Mouse (Mus musculus): Measurements from ENCODE around the gene Utp4. TPM values are rescaled to one million over a fixed set of nuclear protein-coding genes. Genes with fewer than 3 reads are reported as not detected.
A peak's percentile ranks its signal among the peaks of the same experiment; 100 is the strongest.

The Utp4 gene
- total RNA-seq (2021), result 10 to 100 TPM; 36.4 to 39.4 TPM
- long read RNA-seq, experiment 1, transcript Utp4-201 (17 exons, 2,232 nt), result major isoform, 19 of 34 reads
- long read RNA-seq, experiment 1, partial matches to known transcripts, result 7 of 34 reads
- long read RNA-seq, experiment 1, other reads (novel, unspliced or antisense), result 8 of 34 reads
- long read RNA-seq, experiment 2, transcript Utp4-201 (17 exons, 2,232 nt), result major isoform, 16 of 34 reads
- long read RNA-seq, experiment 2, partial matches to known transcripts, result 7 of 34 reads
- long read RNA-seq, experiment 2, other reads (novel, unspliced or antisense), result 11 of 34 reads

- peak within 1 kb of the TSS; percentile 67 for H3K27ac ChIP-seq
- H3K4me3 ChIP-seq, result peak within 1 kb of the TSS; percentile 71
- peak; percentile 85 to 86 for DNase-seq (ENCODE audit: extremely low spot score in 1 of 2, low spot score in 2 of 2)
- intact Hi-C loops (cut with DNase I), result loop anchor here (1.0 kb wide), 1 partner anchor 163 kb away; the partner anchor contains the start of genes Cog8 and Nip7
- TF ChIP-seq CTCF (IDR thresholded peaks at IDR 0.05), result no peak
These were observed at the start of gene Utp4 for GRCm38 (mm10) chr8:106893481-106894156. Gene Utp4, plus strand, starts transcription at chr8:106893636.

GRCm38 (mm10) chr8:106850034-106850433 is 43.4 kb upstream of the Utp4 start:
- H3K27ac ChIP-seq, result no peak overlapping the region
- H3K4me3 ChIP-seq, result no peak overlapping the region
- no peak for TF ChIP-seq CTCF (IDR thresholded peaks at IDR 0.05)
- intact Hi-C loops (cut with DNase I), result no loop called here
- DNase-seq (ENCODE audit: extremely low spot score in 1 of 2, low spot score in 2 of 2), result no peak

- Histone ChIP-seq H3K27ac (no peak overlapping the region), H3K4me3 (no peak overlapping the region)
- no peak; the same call in 1 of the 2 replicates for TF ChIP-seq CTCF (IDR thresholded peaks at IDR 0.05)
- no peak for DNase-seq (ENCODE audit: extremely low spot score in 1 of 2, low spot score in 2 of 2)
- intact Hi-C loops (cut with DNase I), result no loop called here
These were observed 38.7 kb upstream of the Utp4 start for GRCm38 (mm10) chr8:106854534-106855241.

- Histone ChIP-seq H3K27ac (no peak overlapping the region), H3K4me3 (no peak overlapping the region)
- no peak for TF ChIP-seq CTCF (IDR thresholded peaks at IDR 0.05)
- no peak for DNase-seq (ENCODE audit: extremely low spot score in 1 of 2, low spot score in 2 of 2)
- intact Hi-C loops (cut with DNase I), result no loop called here
These were observed 38.2 kb upstream of the Utp4 start for GRCm38 (mm10) chr8:106855242-106855562.

- no peak for DNase-seq (ENCODE audit: extremely low spot score in 1 of 2, low spot score in 2 of 2)
- TF ChIP-seq CTCF (IDR thresholded peaks at IDR 0.05), result no peak
- H3K27ac ChIP-seq, result no peak overlapping the region
- no peak overlapping the region for H3K4me3 ChIP-seq
- intact Hi-C loops (cut with DNase I), result no loop called here
These were observed 30.6 kb upstream of the Utp4 start for GRCm38 (mm10) chr8:106862845-106863244.

GRCm38 (mm10) chr8:106865354-106865753 is 28.1 kb upstream of the Utp4 start:
- no peak overlapping the region for H3K27ac ChIP-seq
- H3K4me3 ChIP-seq, result no peak overlapping the region
- TF ChIP-seq CTCF (IDR thresholded peaks at IDR 0.05), result no peak
- intact Hi-C loops (cut with DNase I), result no loop called here
- no peak for DNase-seq (ENCODE audit: extremely low spot score in 1 of 2, low spot score in 2 of 2)

GRCm38 (mm10) chr8:106870051-106870450 is 23.4 kb upstream of the Utp4 start, which contains the start of gene Has3:
Gene Has3, plus strand, starts transcription at chr8:106870242.
- no peak within 1 kb of the TSS for H3K27ac ChIP-seq
- intact Hi-C loops (cut with DNase I), result loop anchor here (5.0 kb wide), 2 partner anchors 98 to 153 kb away; no protein-coding TSS in a partner anchor
- peak; percentile 8 for TF ChIP-seq CTCF (IDR thresholded peaks at IDR 0.05)
- DNase-seq (ENCODE audit: extremely low spot score in 1 of 2, low spot score in 2 of 2), result no peak
- peak within 1 kb of the TSS; percentile 66 for H3K4me3 ChIP-seq

- TF ChIP-seq CTCF (IDR thresholded peaks at IDR 0.05), result peak; percentile 49
- intact Hi-C loops (cut with DNase I), result loop anchor here (5.0 kb wide), 2 partner anchors 98 to 153 kb away; no protein-coding TSS in a partner anchor
- Histone ChIP-seq H3K4me3 (peak overlapping the region; percentile 66), H3K27ac (no peak overlapping the region)
- peak; percentile 69 to 71 for DNase-seq (ENCODE audit: extremely low spot score in 1 of 2, low spot score in 2 of 2)
These were observed 22.7 kb upstream of the Utp4 start for GRCm38 (mm10) chr8:106870537-106871327.

GRCm38 (mm10) chr8:106871328-106871926 is 22.0 kb upstream of the Utp4 start:
- TF ChIP-seq CTCF (IDR thresholded peaks at IDR 0.05), result no peak
- Histone ChIP-seq H3K4me3 (peak overlapping the region; percentile 66), H3K27ac (no peak overlapping the region)
- intact Hi-C loops (cut with DNase I), result loop anchor here (5.0 kb wide), 2 partner anchors 99 to 154 kb away; no protein-coding TSS in a partner anchor
- DNase-seq (ENCODE audit: extremely low spot score in 1 of 2, low spot score in 2 of 2), result no peak

- TF ChIP-seq CTCF (IDR thresholded peaks at IDR 0.05), result no peak; the same call in 1 of the 2 replicates
- intact Hi-C loops (cut with DNase I), result loop anchor here (5.0 kb wide), 2 partner anchors 100 to 155 kb away; no protein-coding TSS in a partner anchor
- peak; percentile 36 to 43 for DNase-seq (ENCODE audit: extremely low spot score in 1 of 2, low spot score in 2 of 2)
- Histone ChIP-seq H3K4me3 (peak overlapping the region; percentile 66), H3K27ac (no peak overlapping the region)
These were observed 21.5 kb upstream of the Utp4 start for GRCm38 (mm10) chr8:106871931-106872371.

Measured in left cerebral cortex, adult 2 months (tissue).